14 mouse cellular contexts compared by ENCODE assay signal in genomic region chr7:117494210-117494609, GRCm38 (mm10).
DNase-seq lines count a peak whose midpoint lies in the region; ATAC-seq and TF ChIP-seq lines count a peak whose summit lies in the region.
"Had no signal": no experiment of that assay in that cellular context is flagged by ENCODE, and none has a peak within 500 bp of the region (broad histone marks: within the 10 kb centered on the region; RNA-seq: fewer than 3 reads in every experiment).

No protein-coding gene starts in this region.

- intact Hi-C loops in heart, postnatal 10 days (cut with DNase I): no loop called here

- peak overlapping the region; percentile 60 for H3K27ac ChIP-seq in hindbrain, postnatal 0 days
- H3K27ac ChIP-seq in hindbrain, embryonic 12.5 days: no peak overlapping the region
- H3K27ac ChIP-seq: hindbrain, embryonic 13.5 days; neural tube, embryonic 13.5 days had no signal

- H3K4me1 ChIP-seq in hindbrain, postnatal 0 days (ENCODE audit: insufficient read depth, low read length): no peaks in the 10 kb centered on the region; the same call in 1 of the 2 replicates
- H3K4me1 ChIP-seq in hindbrain, embryonic 12.5 days: 0 out of 2 replicates have a peak, but pooled peaks cover 2% of the 10 kb centered on the region
- H3K4me1 ChIP-seq: neural tube, embryonic 13.5 days had no signal

- H3K4me2 ChIP-seq in hindbrain, postnatal 0 days (ENCODE audit: low read depth, low read length): no peak overlapping the region
- H3K4me2 ChIP-seq in hindbrain, embryonic 12.5 days (replicated peaks): no peak overlapping the region
- H3K4me2 ChIP-seq: hindbrain, embryonic 13.5 days; neural tube, embryonic 13.5 days had no signal

- no peaks in the 10 kb centered on the region for H3K36me3 ChIP-seq in hindbrain, postnatal 0 days (ENCODE audit: insufficient read depth, low read length)
- H3K36me3 ChIP-seq in hindbrain, embryonic 12.5 days: no peaks in the 10 kb centered on the region
- H3K36me3 ChIP-seq: neural tube, embryonic 13.5 days had no signal

- H3K9ac ChIP-seq in hindbrain, postnatal 0 days (replicated peaks; ENCODE audit: low read length): no peak overlapping the region
- no peak overlapping the region for H3K9ac ChIP-seq in hindbrain, embryonic 12.5 days
- H3K9ac ChIP-seq: hindbrain, embryonic 13.5 days; neural tube, embryonic 13.5 days had no signal

- ATAC-seq in hindbrain, postnatal 0 days: no peak
- no peak for ATAC-seq in hindbrain, embryonic 12.5 days (ENCODE audit: low FRiP score)
- no peak for ATAC-seq in erythroblast, adult 5-6 weeks (replicated peaks; ENCODE audit: low FRiP score, poor library complexity, severe bottlenecking)

- 93% methylated on average over 6 of the region's 6 CpGs for WGBS in hindbrain, postnatal 0 days
- 79% methylated on average over 6 of the region's 6 CpGs for WGBS in hindbrain, embryonic 12.5 days

- no peak for TF ChIP-seq CTCF in hindbrain, postnatal 0 days (IDR thresholded peaks at IDR 0.05; ENCODE audit: low read depth)

- no peaks in the 10 kb centered on the region for H3K27me3 ChIP-seq in hindbrain, postnatal 0 days (ENCODE audit: insufficient read depth, low read length)
- no peaks in the 10 kb centered on the region for H3K27me3 ChIP-seq in hindbrain, embryonic 12.5 days
- H3K27me3 ChIP-seq: hindbrain, embryonic 13.5 days; neural tube, embryonic 13.5 days had no signal

- H3K4me3 ChIP-seq in hindbrain, postnatal 0 days (ENCODE audit: low read length): no peak overlapping the region
- no peak overlapping the region for H3K4me3 ChIP-seq in hindbrain, embryonic 12.5 days
- H3K4me3 ChIP-seq: hindbrain, embryonic 13.5 days; neural tube, embryonic 13.5 days had no signal

- H3K9me3 ChIP-seq in hindbrain, postnatal 0 days (ENCODE audit: low read length): no peaks in the 10 kb centered on the region
- H3K9me3 ChIP-seq in hindbrain, embryonic 12.5 days (replicated peaks): no peaks in the 10 kb centered on the region
- H3K9me3 ChIP-seq: hindbrain, embryonic 13.5 days; neural tube, embryonic 13.5 days had no signal

- no peak for DNase-seq in hindbrain, postnatal 0 days (ENCODE audit: low spot score)
- peak; percentile 60 for DNase-seq in forelimb bud, embryonic 11.5 days (ENCODE audit: low read depth, low spot score)
- DNase-seq in heart, postnatal 10 days: peak; percentile 60 to 61
- DNase-seq in lung, postnatal 4 days: peak; percentile 37 to 65
- DNase-seq in embryo, embryonic 11 days: no peak
- no peak for DNase-seq in spleen, adult 12 weeks (ENCODE audit: low spot score)
- DNase-seq: adrenal gland, postnatal 36 days; kidney, adult 8-10 months; left cerebral cortex, postnatal 4 days; right cerebral cortex, adult 18-20 months had no signal

Comparison
In these comparisons a context has a peak if more than half of its experiments do, and no peak if none do; other contexts are left out.
1. DNase-seq: peak in forelimb bud, embryonic 11.5 days (single experiment), heart, postnatal 10 days (2 of 2) and lung, postnatal 4 days (2 of 2); none in hindbrain, postnatal 0 days (single experiment), embryo, embryonic 11 days (single experiment) and spleen, adult 12 weeks (single experiment).